Mouse (Mus musculus) midbrain, embryonic 13.5 days (tissue): ENCODE data around the gene Cdk9. TPM values are rescaled to one million over a fixed set of nuclear protein-coding genes. Genes with fewer than 3 reads are reported as not detected.
A peak's percentile ranks its signal among the peaks of the same experiment; 100 is the strongest.

Experiments
- ATAC-seq: fragments of 200-750 bp; cut with Nextera tagmentation; 2 replicates; pipeline ENCODE4 v1.8.0; 2017; ENCODE audit warnings: mild to moderate bottlenecking, moderate TSS enrichment, moderate library complexity
- H3K27ac ChIP-seq: fragments of 300-500 bp; sonication (generic); 2 replicates; pipeline ENCODE4 v1.5.1; 2015; ENCODE audit warnings: inconsistent platforms, mild to moderate bottlenecking, moderate library complexity
- H3K27me3 ChIP-seq: fragments of 300-500 bp; sonication (generic); 2 replicates; pipeline ENCODE4 v1.6.1; 2015; ENCODE audit warnings: mild to moderate bottlenecking, inconsistent platforms
- H3K36me3 ChIP-seq: fragments of 300-500 bp; sonication (generic); 2 replicates; pipeline ENCODE4 v1.6.1; 2015; ENCODE audit warnings: mild to moderate bottlenecking, inconsistent platforms
- H3K4me1 ChIP-seq: fragments of 300-500 bp; sonication (generic); replicated peaks from 2 replicates; pipeline ENCODE4 v1.6.1; 2015; ENCODE audit warnings: inconsistent platforms
- H3K4me2 ChIP-seq: fragments of 300-500 bp; sonication (generic); replicated peaks from 2 replicates; pipeline ENCODE4 v1.6.1; 2015; ENCODE audit warnings: moderate library complexity, mild to moderate bottlenecking, inconsistent platforms
- H3K4me3 ChIP-seq: fragments of 300-500 bp; sonication (generic); replicated peaks from 2 replicates; pipeline ENCODE4 v1.5.1; 2015; ENCODE audit warnings: mild to moderate bottlenecking, inconsistent platforms
- H3K9ac ChIP-seq: fragments of 300-500 bp; sonication (generic); replicated peaks from 2 replicates; pipeline ENCODE4 v1.6.1; 2015; ENCODE audit warnings: mild to moderate bottlenecking, inconsistent platforms
- H3K9me3 ChIP-seq: fragments of 300-500 bp; sonication (generic); 2 replicates; pipeline ENCODE4 v1.6.1; 2016; ENCODE audit warnings: mild to moderate bottlenecking, inconsistent platforms
- WGBS: fragments of 180-500 bp; shearing (Covaris S2); methylation state at CpG from one replicate; pipeline ENCODE4 v1.1.7; 2015; 5-methylcytosine and 5-hydroxymethylcytosine counted together
- polyA plus RNA-seq: library from polyadenylated mRNA; unstranded; fragments of >200 nt; fragmentation: Nextera tagmentation; extraction: Ambion mirVana; gene quantifications from 2 replicates; pipeline ENCODE4 v1.2.1, GENCODE M21; 2015

Gene Cdk9
- polyA plus RNA-seq, 1 experiment from 2014 or later, result 84.5 TPM

GRCm38 (mm10) chr2:32700966-32701743 is 11.7 kb downstream of the Cdk9 start:
- H3K9me3 ChIP-seq, result no peaks in the 10 kb centered on the region
- no peak overlapping the region for H3K4me3 ChIP-seq
- no peak for ATAC-seq
- no peak overlapping the region for H3K4me2 ChIP-seq
- peaks cover 38% of the 10 kb centered on the region for H3K36me3 ChIP-seq
- H3K27me3 ChIP-seq, result no peaks in the 10 kb centered on the region
- H3K4me1 ChIP-seq, result no peaks in the 10 kb centered on the region
- no peak overlapping the region for H3K27ac ChIP-seq
- 89% methylated on average over 14 of the region's 14 CpGs for WGBS
- no peak overlapping the region for H3K9ac ChIP-seq

GRCm38 (mm10) chr2:32699680-32700079 is 13.2 kb downstream of the Cdk9 start:
- no peak overlapping the region for H3K4me3 ChIP-seq
- H3K9ac ChIP-seq, result no peak overlapping the region
- WGBS, result 86% methylated on average over 6 of the region's 6 CpGs
- H3K27me3 ChIP-seq, result no peaks in the 10 kb centered on the region
- H3K27ac ChIP-seq, result no peak overlapping the region
- H3K9me3 ChIP-seq, result no peaks in the 10 kb centered on the region
- no peaks in the 10 kb centered on the region for H3K4me1 ChIP-seq
- H3K36me3 ChIP-seq, result peaks cover 23% of the 10 kb centered on the region
- no peak for ATAC-seq
- H3K4me2 ChIP-seq, result no peak overlapping the region

- H3K4me2 ChIP-seq, result peak overlapping the region; percentile 81
- no peaks in the 10 kb centered on the region for H3K27me3 ChIP-seq
- H3K36me3 ChIP-seq, result no peaks in the 10 kb centered on the region
- WGBS, result 90% methylated on average over 12 of the region's 12 CpGs
- H3K27ac ChIP-seq, result no peak overlapping the region; the same call in 1 of the 2 replicates
- H3K9me3 ChIP-seq, result no peaks in the 10 kb centered on the region
- H3K4me3 ChIP-seq, result peak overlapping the region; percentile 71
- peaks cover 13% of the 10 kb centered on the region for H3K4me1 ChIP-seq
- no peak for ATAC-seq
- H3K9ac ChIP-seq, result peak overlapping the region; percentile 58; the same call in 1 of the 2 replicates
Observed at GRCm38 (mm10) chr2:32694691-32695090, 18.2 kb downstream of the Cdk9 start.

GRCm38 (mm10) chr2:32693823-32694411 is 19.0 kb downstream of the Cdk9 start:
- peak overlapping the region; percentile 75 for H3K27ac ChIP-seq
- peak overlapping the region; percentile 71 for H3K4me3 ChIP-seq
- WGBS, result under 1% methylated on average over 51 of the region's 51 CpGs
- no peaks in the 10 kb centered on the region for H3K27me3 ChIP-seq
- no peaks in the 10 kb centered on the region for H3K9me3 ChIP-seq
- H3K4me1 ChIP-seq, result peaks cover 13% of the 10 kb centered on the region
- ATAC-seq, result peak; percentile 98
- peak overlapping the region; percentile 81 for H3K4me2 ChIP-seq
- H3K9ac ChIP-seq, result peak overlapping the region; percentile 81
- no peaks in the 10 kb centered on the region for H3K36me3 ChIP-seq

- H3K4me3 ChIP-seq, result peak overlapping the region; percentile 71
- peak overlapping the region; percentile 81 for H3K4me2 ChIP-seq
- no peaks in the 10 kb centered on the region for H3K9me3 ChIP-seq
- H3K9ac ChIP-seq, result peak overlapping the region; percentile 81
- no peak for ATAC-seq
- H3K4me1 ChIP-seq, result peaks cover 13% of the 10 kb centered on the region
- no peak overlapping the region for H3K27ac ChIP-seq
- 0 out of 2 replicates have a peak, but pooled peaks cover under 1% of the 10 kb centered on the region for H3K36me3 ChIP-seq
- H3K27me3 ChIP-seq, result no peaks in the 10 kb centered on the region
- 23% methylated on average over 7 of the region's 7 CpGs for WGBS
Observed at GRCm38 (mm10) chr2:32693282-32693681, 19.6 kb downstream of the Cdk9 start.

GRCm38 (mm10) chr2:32692496-32692895 is 20.4 kb downstream of the Cdk9 start:
- no peak overlapping the region; the same call in 1 of the 2 replicates for H3K4me2 ChIP-seq
- H3K36me3 ChIP-seq, result peaks cover 8% of the 10 kb centered on the region
- ATAC-seq, result no peak
- WGBS, result 97% methylated on average over 14 of the region's 14 CpGs
- H3K9me3 ChIP-seq, result no peaks in the 10 kb centered on the region
- no peak overlapping the region for H3K27ac ChIP-seq
- no peak overlapping the region for H3K4me3 ChIP-seq
- peaks cover 13% of the 10 kb centered on the region for H3K4me1 ChIP-seq
- no peaks in the 10 kb centered on the region for H3K27me3 ChIP-seq
- no peak overlapping the region; the same call in 1 of the 2 replicates for H3K9ac ChIP-seq

- no peak overlapping the region for H3K27ac ChIP-seq
Observed at GRCm38 (mm10) chr2:32691041-32691440, 21.8 kb downstream of the Cdk9 start.

GRCm38 (mm10) chr2:32689420-32689819 is 23.5 kb downstream of the Cdk9 start:
- Histone ChIP-seq H3K4me3 (no peak overlapping the region), H3K27me3 (no peaks in the 10 kb centered on the region), H3K27ac (no peak overlapping the region), H3K9ac (no peak overlapping the region), H3K4me1 (peaks cover 13% of the 10 kb centered on the region), H3K9me3 (no peaks in the 10 kb centered on the region), H3K4me2 (no peak overlapping the region), H3K36me3 (peaks cover 39% of the 10 kb centered on the region)
- WGBS, result 24% methylated on average over 5 of the region's 5 CpGs
- ATAC-seq, result peak; percentile 15; the same call in 1 of the 2 replicates

More at GRCm38 (mm10) chr2:32691041-32691440, 21.8 kb downstream of the Cdk9 start:
- Histone ChIP-seq H3K36me3 (peaks cover 23% of the 10 kb centered on the region), H3K4me1 (peaks cover 13% of the 10 kb centered on the region), H3K9ac (no peak overlapping the region), H3K9me3 (no peaks in the 10 kb centered on the region), H3K27me3 (no peaks in the 10 kb centered on the region), H3K4me3 (no peak overlapping the region), H3K4me2 (no peak overlapping the region)
- WGBS, result 88% methylated on average over 11 of the region's 11 CpGs
- no peak for ATAC-seq

- Histone ChIP-seq H3K4me2 (no peak overlapping the region), H3K36me3 (peaks cover 58% of the 10 kb centered on the region), H3K9me3 (no peaks in the 10 kb centered on the region), H3K4me3 (no peak overlapping the region), H3K27ac (no peak overlapping the region), H3K4me1 (peaks cover 2% of the 10 kb centered on the region), H3K9ac (no peak overlapping the region), H3K27me3 (no peaks in the 10 kb centered on the region)
- no peak for ATAC-seq
- 95% methylated on average over 8 of the region's 8 CpGs for WGBS
Observed at GRCm38 (mm10) chr2:32687562-32687961, 25.3 kb downstream of the Cdk9 start.

GRCm38 (mm10) chr2:32686640-32687039 is 26.2 kb downstream of the Cdk9 start:
- Histone ChIP-seq H3K27me3 (no peaks in the 10 kb centered on the region), H3K36me3 (peaks cover 59% of the 10 kb centered on the region), H3K4me3 (no peak overlapping the region), H3K9ac (no peak overlapping the region), H3K9me3 (no peaks in the 10 kb centered on the region), H3K4me2 (no peak overlapping the region), H3K27ac (no peak overlapping the region), H3K4me1 (no peaks in the 10 kb centered on the region)
- WGBS, result 97% methylated on average over 6 of the region's 6 CpGs
- ATAC-seq, result no peak

- no peak overlapping the region for H3K9ac ChIP-seq
- H3K27ac ChIP-seq, result no peak overlapping the region
- 96% methylated on average over 3 of the region's 3 CpGs for WGBS
- no peak overlapping the region for H3K4me3 ChIP-seq
- no peaks in the 10 kb centered on the region for H3K4me1 ChIP-seq
- H3K9me3 ChIP-seq, result no peaks in the 10 kb centered on the region
- ATAC-seq, result no peak
- peaks cover 59% of the 10 kb centered on the region for H3K36me3 ChIP-seq
- H3K4me2 ChIP-seq, result no peak overlapping the region
- H3K27me3 ChIP-seq, result no peaks in the 10 kb centered on the region
Observed at GRCm38 (mm10) chr2:32685807-32686206, 27.1 kb downstream of the Cdk9 start.

GRCm38 (mm10) chr2:32684681-32685428 is 28.0 kb downstream of the Cdk9 start:
- no peaks in the 10 kb centered on the region for H3K9me3 ChIP-seq
- no peak overlapping the region for H3K9ac ChIP-seq
- no peak overlapping the region for H3K4me2 ChIP-seq
- no peak overlapping the region for H3K27ac ChIP-seq
- H3K4me3 ChIP-seq, result no peak overlapping the region
- no peaks in the 10 kb centered on the region for H3K27me3 ChIP-seq
- peaks cover 59% of the 10 kb centered on the region for H3K36me3 ChIP-seq
- ATAC-seq, result no peak
- H3K4me1 ChIP-seq, result no peaks in the 10 kb centered on the region
- WGBS, result 94% methylated on average over 15 of the region's 15 CpGs
